Mouse (Mus musculus): ENCODE measurements around the gene Art1. TPM values are rescaled to one million over a fixed set of nuclear protein-coding genes. Genes with fewer than 3 reads are reported as not detected.

The Art1 gene
- not detected in 3 replicates for total RNA-seq (2017)

DNA sequence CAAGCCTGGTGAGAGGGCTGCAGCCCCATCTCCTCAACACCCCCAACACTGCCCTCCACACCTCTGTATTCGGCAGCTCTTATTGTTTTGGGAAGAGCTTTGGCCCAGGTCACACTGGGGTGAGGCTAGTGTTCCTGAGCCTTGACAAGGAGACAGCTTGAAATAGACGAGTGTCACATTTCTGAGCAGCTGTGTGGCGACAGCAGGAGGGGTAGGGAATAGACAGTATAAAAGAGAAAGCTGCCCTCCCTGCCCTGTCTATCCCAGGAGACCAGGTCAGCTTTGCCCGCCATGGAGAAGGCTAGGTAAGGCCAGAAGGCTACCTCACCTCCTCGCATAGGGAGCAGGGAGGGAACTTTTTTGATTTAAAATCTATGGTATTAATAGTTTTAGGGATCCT lies at the start of gene Art1:
Gene Art1 (plus strand): TSS at position 257 of the 400 bp plus-strand sequence.
- ATAC-seq (replicated peaks; ENCODE audit: insufficient number of reproducible peaks, low FRiP score, low TSS enrichment, poor library complexity, severe bottlenecking): no peak

GRCm38 (mm10) chr7:102061353-102061752 lies 40.2 kb upstream of the Art1 start:
- ATAC-seq (replicated peaks; ENCODE audit: insufficient number of reproducible peaks, low FRiP score, low TSS enrichment, poor library complexity, severe bottlenecking): no peak

DNA sequence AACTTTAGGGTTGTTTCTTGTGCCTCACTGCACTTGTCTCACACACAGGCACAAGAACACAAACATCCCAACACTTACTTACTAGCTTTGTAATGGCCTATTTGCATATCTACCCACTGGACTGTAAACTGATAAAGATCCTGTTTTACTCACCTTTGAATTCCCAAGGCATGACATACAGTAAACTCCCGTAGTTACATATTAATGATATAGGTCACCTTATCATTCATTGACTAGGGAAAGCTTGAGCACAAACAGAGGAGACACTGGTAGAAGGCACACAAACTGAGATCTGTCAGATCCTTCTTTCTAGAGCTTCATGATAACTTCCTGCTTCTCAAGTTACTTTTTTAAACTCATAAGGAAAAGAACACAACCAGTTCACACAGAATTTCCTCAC lies 39.3 kb upstream of the Art1 start:
- ATAC-seq (replicated peaks; ENCODE audit: insufficient number of reproducible peaks, low FRiP score, low TSS enrichment, poor library complexity, severe bottlenecking): no peak

DNA sequence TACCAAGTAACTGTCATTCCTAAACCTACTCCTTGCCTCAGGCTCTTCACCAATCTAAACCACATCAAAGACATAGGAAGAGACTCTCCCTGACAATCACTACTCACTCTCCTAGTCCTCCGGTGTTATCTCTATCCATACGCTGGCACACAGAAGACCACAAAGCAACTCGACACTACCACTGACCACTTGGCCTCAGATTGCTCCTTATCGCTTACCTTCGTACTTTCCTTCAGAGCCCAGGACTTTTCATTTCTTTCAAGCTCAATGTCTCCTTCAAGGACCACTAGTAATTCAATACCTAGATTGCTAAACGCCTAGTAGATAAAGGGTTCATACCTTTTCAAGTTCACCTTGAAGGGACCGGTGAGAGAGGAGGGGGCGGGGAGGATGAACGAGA lies 37.7 kb upstream of the Art1 start:
- ATAC-seq (replicated peaks; ENCODE audit: insufficient number of reproducible peaks, low FRiP score, low TSS enrichment, poor library complexity, severe bottlenecking): no peak

DNA sequence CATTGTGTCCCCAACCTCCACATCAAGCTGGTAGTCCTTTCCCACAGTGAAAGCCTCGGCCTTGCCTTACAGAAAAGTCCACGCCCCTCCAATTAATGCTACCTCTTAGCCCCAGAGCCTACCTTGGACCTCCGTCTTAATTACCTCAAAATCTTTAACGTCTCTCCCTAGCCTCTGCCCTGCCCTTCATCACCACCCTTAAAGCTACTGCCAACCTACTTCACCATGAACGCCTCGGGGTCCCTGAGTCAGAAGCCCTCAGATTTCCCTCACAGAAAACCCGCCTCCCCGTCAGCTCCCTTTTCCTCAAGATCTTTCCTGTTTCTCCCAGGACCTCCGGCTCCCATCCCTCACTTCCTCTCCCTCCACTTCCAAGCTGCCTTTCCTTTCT lies 36.9 kb upstream of the Art1 start:
- ATAC-seq (replicated peaks; ENCODE audit: insufficient number of reproducible peaks, low FRiP score, low TSS enrichment, poor library complexity, severe bottlenecking): 0 out of 2 replicates have a peak, but pooled peaks have one; percentile 2

GRCm38 (mm10) chr7:102065046-102065891 lies 36.3 kb upstream of the Art1 start, which contains the start of the genes Rnf121, Xndc1 and Xntrpc:
Gene Rnf121 (minus strand): TSS chr7:102065469.
Gene Xndc1 (plus strand): TSS chr7:102065511.
Gene Xntrpc (plus strand): TSS chr7:102065713.
- peak; percentile 96 for ATAC-seq (replicated peaks; ENCODE audit: insufficient number of reproducible peaks, low FRiP score, low TSS enrichment, poor library complexity, severe bottlenecking)

DNA sequence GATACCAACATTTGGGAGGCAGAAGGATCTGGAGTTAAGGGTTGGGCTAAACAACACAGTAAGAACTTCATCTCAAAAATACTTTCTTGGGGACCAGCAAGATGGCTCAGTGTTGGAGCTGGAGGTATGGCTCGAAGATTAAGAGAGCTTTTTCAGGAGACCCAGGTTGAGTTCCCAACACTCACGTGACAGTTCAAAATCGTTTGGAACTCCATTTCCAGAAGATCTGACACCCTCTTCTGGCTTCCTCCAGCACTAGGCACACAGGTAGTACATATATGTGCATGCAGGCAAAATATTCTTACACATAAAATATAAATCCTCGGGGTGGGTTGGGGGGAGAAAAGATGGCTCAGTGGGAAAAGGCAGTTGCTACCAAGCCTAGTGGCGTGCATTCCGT lies 35.2 kb upstream of the Art1 start:
- no peak for ATAC-seq (replicated peaks; ENCODE audit: insufficient number of reproducible peaks, low FRiP score, low TSS enrichment, poor library complexity, severe bottlenecking)

DNA sequence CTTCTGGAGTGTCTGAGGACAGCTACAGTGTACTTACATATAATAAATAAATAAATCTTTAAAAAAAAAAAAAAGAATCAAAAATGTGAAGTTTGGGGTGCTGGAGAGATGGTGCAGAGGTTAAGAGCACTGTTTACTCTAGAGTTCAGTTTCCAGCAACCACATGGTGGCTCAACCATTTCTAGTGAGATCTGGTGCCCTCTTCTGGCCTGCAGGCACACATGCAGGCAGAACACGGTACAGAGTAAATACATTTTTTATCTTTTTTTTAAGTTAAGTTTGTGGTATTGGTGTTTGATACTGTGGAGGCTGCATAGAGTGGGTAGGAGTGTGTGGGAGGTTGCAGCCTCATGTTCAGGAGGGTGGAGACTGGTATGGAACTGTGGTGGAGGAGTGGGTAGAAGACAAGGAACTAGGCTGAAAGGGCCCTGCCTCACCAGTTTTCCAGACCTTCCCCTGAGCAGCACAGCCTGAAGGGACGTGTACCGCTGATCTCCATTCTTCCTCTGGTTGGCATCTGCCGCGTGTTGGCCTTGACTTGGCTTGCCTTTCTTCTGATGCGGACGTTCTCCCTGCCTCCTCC lies 24.7 kb upstream of the Art1 start:
- no peak for ATAC-seq (replicated peaks; ENCODE audit: insufficient number of reproducible peaks, low FRiP score, low TSS enrichment, poor library complexity, severe bottlenecking)

DNA sequence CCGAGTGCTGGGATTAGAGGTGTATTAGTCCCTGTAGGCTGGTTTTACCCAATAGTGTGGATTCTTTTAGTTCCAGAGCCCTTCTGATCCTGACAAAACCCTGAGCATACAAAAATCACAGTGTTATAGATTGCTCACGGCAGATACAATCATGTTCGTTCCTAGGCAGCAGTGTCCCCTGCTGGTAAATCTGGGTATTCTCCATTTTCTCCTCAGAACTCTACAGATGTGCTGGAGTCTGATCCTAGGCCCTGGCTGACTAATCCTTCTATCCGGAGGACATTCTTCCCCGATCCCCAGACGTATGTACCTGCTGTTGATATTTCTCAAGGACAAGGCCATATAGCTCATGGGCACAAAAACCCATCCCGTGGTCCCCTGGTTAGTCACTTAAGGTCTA lies 23.0 kb upstream of the Art1 start:
- no peak for ATAC-seq (replicated peaks; ENCODE audit: insufficient number of reproducible peaks, low FRiP score, low TSS enrichment, poor library complexity, severe bottlenecking)

GRCm38 (mm10) chr7:102080311-102080710 lies 21.2 kb upstream of the Art1 start:
- ATAC-seq (replicated peaks; ENCODE audit: insufficient number of reproducible peaks, low FRiP score, low TSS enrichment, poor library complexity, severe bottlenecking): no peak

DNA sequence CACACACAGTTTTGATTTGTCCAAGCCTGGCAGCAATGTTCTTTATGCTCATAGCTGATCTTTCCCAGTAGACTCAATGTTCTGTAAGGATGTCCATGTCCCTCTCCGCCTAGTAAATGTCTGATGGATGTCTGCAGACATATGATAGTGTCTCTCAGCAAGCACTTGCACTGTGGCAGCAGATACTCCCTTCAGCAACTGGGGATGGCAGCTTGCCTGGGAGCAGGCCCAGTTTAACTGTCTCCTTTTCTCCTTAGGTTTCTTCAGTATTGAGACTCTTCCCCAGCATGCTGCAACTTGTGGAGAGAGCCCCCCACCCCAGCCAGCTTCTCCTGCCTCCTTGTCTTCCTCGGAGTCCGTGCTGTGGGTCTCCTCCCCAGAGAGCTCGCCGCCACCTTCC lies 19.8 kb upstream of the Art1 start:
- ATAC-seq (replicated peaks; ENCODE audit: insufficient number of reproducible peaks, low FRiP score, low TSS enrichment, poor library complexity, severe bottlenecking): no peak

GRCm38 (mm10) chr7:102082816-102083215 lies 18.7 kb upstream of the Art1 start, which contains the start of gene Trpc2:
Gene Trpc2 (plus strand): TSS chr7:102083116.
- ATAC-seq (replicated peaks; ENCODE audit: insufficient number of reproducible peaks, low FRiP score, low TSS enrichment, poor library complexity, severe bottlenecking): no peak

- no peak for ATAC-seq (replicated peaks; ENCODE audit: insufficient number of reproducible peaks, low FRiP score, low TSS enrichment, poor library complexity, severe bottlenecking)
Observed at GRCm38 (mm10) chr7:102084041-102084696, 17.4 kb upstream of the Art1 start.

DNA sequence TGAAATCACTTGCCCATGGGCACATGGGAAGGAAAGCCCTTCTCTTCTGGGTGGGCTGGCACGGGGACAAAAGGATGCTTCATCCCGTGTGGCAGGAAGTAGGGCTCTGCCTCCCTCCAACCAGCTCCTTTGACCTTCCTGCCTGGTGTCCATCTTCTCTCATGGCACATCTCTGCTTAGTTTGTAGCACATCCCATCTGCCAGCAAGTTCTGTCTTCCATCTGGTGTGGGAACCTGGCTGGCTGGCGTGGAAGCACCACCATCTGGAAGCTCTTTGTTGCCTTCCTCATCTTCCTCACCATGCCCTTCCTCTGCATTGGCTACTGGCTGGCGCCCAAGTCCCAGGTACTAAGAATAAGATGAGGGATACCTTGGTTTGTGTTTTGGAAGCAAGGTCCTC lies 14.2 kb upstream of the Art1 start:
- ATAC-seq (replicated peaks; ENCODE audit: insufficient number of reproducible peaks, low FRiP score, low TSS enrichment, poor library complexity, severe bottlenecking): no peak

GRCm38 (mm10) chr7:102099760-102100661 lies 1.5 kb upstream of the Art1 start:
- ATAC-seq (replicated peaks; ENCODE audit: insufficient number of reproducible peaks, low FRiP score, low TSS enrichment, poor library complexity, severe bottlenecking): 0 out of 2 replicates have a peak, but pooled peaks have one; percentile 33

DNA sequence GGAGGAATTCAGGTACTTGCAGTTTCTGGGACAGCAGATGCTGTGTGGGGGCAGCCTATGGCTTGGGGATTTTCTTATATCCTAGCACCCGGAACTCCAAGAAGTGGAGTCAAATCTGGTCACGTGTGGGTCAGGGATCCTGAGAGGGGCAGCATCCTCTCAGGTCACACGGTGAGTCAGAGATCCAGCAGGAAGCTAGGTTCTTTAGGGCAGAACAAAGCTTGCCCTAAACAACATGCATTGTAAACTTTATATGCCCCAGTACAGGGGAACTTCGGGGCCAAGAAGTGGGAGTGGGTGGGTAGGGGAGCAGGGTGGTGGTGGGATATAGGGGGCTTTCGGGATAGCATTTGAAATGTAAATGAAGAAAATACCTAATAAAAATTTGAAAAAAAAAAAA lies 675 bp upstream of the Art1 start:
- no peak for ATAC-seq (replicated peaks; ENCODE audit: insufficient number of reproducible peaks, low FRiP score, low TSS enrichment, poor library complexity, severe bottlenecking)

DNA sequence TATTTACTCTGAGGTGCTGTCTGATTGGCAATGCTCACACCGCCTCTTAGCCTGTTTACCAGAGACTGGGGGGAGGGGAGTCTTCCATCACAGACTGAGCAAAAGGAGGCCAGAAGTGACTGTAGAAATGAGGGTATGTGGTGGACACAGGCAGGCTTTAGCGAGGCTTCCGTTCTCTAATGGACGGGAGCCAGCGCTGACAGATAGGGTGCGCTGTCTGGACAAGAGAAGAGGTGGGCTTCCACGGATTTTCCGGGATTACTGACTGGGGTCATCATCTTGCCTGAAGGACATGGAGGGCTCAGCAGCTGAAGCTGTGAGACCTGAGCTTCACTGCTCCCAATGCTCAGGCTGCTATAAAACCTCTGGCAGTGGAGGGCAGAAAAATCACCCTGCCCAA lies 698 bp downstream of the Art1 start:
- no peak for ATAC-seq (replicated peaks; ENCODE audit: insufficient number of reproducible peaks, low FRiP score, low TSS enrichment, poor library complexity, severe bottlenecking)

- ATAC-seq (replicated peaks; ENCODE audit: insufficient number of reproducible peaks, low FRiP score, low TSS enrichment, poor library complexity, severe bottlenecking): no peak
Observed at GRCm38 (mm10) chr7:102102696-102103095, 1.2 kb downstream of the Art1 start.

- ATAC-seq (replicated peaks; ENCODE audit: insufficient number of reproducible peaks, low FRiP score, low TSS enrichment, poor library complexity, severe bottlenecking): no peak
Observed at GRCm38 (mm10) chr7:102103555-102103954, 2.0 kb downstream of the Art1 start.
